Mouse (Mus musculus) midbrain, postnatal 0 days (tissue): ENCODE data around the gene Gm28635. TPM values are rescaled to one million over a fixed set of nuclear protein-coding genes. Genes with fewer than 3 reads are reported as not detected.

Experiments used
- ATAC-seq: fragments of 200-750 bp; cut with Nextera tagmentation; 2 replicates; pipeline ENCODE4 v1.8.0; 2017; ENCODE audit warnings: moderate number of reproducible peaks, mild to moderate bottlenecking, moderate TSS enrichment, moderate library complexity; ENCODE audit not compliant: low FRiP score
- DNase-seq: peaks from one replicate; pipeline ENCODE4 v3.0.0-alpha.2; 2015; ENCODE audit warnings: low spot score
- H3K27ac ChIP-seq: fragments of 300-500 bp; sonication (generic); 2 replicates; pipeline ENCODE4 v1.5.1; 2014; ENCODE audit warnings: low read depth, mild to moderate bottlenecking, low read length, mixed read lengths
- H3K27me3 ChIP-seq: fragments of 300-500 bp; sonication (generic); 2 replicates; pipeline ENCODE4 v1.6.1; 2014; ENCODE audit warnings: low read length, control low read depth, mixed read lengths; ENCODE audit not compliant: insufficient read depth
- H3K36me3 ChIP-seq: fragments of 300-500 bp; sonication (generic); 2 replicates; pipeline ENCODE4 v1.6.1; 2014; ENCODE audit warnings: low read length, control low read depth, mixed read lengths; ENCODE audit not compliant: insufficient read depth
- H3K4me1 ChIP-seq: fragments of 300-500 bp; sonication (generic); 2 replicates; pipeline ENCODE4 v1.6.1; 2014; ENCODE audit warnings: mild to moderate bottlenecking, control low read depth, antibody characterized with exemption, low read length, mixed read lengths; ENCODE audit not compliant: insufficient read depth
- H3K4me2 ChIP-seq: fragments of 300-500 bp; sonication (generic); 2 replicates; pipeline ENCODE4 v1.6.1; 2014; ENCODE audit warnings: low read depth, mild to moderate bottlenecking, low read length, mixed read lengths; ENCODE audit not compliant: poor library complexity, severe bottlenecking
- H3K4me3 ChIP-seq: fragments of 300-500 bp; sonication (generic); 2 replicates; pipeline ENCODE4 v1.5.1; 2014; ENCODE audit warnings: low read depth, mild to moderate bottlenecking, low read length, moderate library complexity
- H3K9ac ChIP-seq: fragments of 300-500 bp; sonication (generic); replicated peaks from 2 replicates; pipeline ENCODE4 v1.6.1; 2014; ENCODE audit warnings: mild to moderate bottlenecking, low read length, moderate library complexity, mixed read lengths; ENCODE audit not compliant: poor library complexity, severe bottlenecking
- H3K9me3 ChIP-seq: fragments of 300-500 bp; sonication (generic); 2 replicates; pipeline ENCODE4 v1.6.1; 2016; ENCODE audit warnings: low read length, control low read depth
- CTCF ChIP-seq: IDR thresholded peaks from 2 replicates; pipeline ENCODE4 v1.5.1; 2016; ENCODE audit warnings: antibody characterized with exemption, mild to moderate bottlenecking
- WGBS: fragments of 180-500 bp; shearing (Covaris S2); extraction: QIAGEN DNeasy Blood & Tissue Kit; methylation state at CpG from one replicate; pipeline ENCODE4 v1.1.7; 2014; 5-methylcytosine and 5-hydroxymethylcytosine counted together
- polyA plus RNA-seq: library from polyadenylated mRNA; unstranded; fragments of >200 nt; fragmentation: Nextera tagmentation; extraction: Ambion mirVana; gene quantifications from 2 replicates; pipeline ENCODE4 v1.2.1, GENCODE M21; 2015
- total RNA-seq: library from RNA; depleted of rRNA; stranded (reverse); fragments of >200 nt; gene quantifications from 2 replicates; pipeline ENCODE4 v1.2.3, GENCODE M21; 2014

The Gm28635 gene
- total and polyA plus RNA-seq, 2 experiments from 2014 or later: not detected

DNA sequence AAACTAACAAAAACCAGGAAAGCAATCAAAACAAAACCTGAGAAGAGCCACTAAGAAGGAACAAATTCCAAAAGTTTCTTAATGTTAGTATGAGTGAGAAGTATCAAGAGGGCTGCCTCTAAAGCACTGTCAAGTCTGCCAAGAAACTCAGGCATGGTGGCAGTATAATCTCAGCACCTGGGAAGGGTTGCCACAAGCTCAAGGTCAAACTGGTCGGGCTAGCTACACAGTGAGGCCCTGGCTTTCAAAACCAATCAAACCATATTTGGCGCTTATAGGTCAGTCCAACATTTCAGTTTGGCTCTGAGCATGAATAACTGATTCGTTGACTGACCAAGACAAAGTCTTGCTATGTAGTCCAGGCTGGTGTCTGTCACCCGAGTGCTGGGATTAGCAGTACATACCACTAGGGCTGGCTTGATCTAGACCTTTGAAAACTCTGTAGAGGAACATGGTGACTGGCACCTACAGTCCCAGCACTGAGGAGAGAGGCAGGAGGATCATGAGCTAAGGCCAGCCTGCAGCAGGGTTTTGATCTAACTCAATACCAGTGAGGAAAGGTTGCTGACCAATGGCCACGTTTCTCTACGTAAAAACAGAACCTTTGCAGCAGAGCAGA is 78.5 kb downstream of the Gm28635 start:
- H3K4me3 ChIP-seq: no peak overlapping the region
- H3K4me2 ChIP-seq: no peak overlapping the region
- ATAC-seq (no peak), DNase-seq (no peak)
- no peaks in the 10 kb centered on the region for H3K27me3 ChIP-seq
- H3K9ac ChIP-seq: no peak overlapping the region
- WGBS: 92% methylated on average over 6 of the region's 6 CpGs
- H3K27ac ChIP-seq: no peak overlapping the region
- no peaks in the 10 kb centered on the region for H3K4me1 ChIP-seq
- H3K36me3 ChIP-seq: peaks cover 31% of the 10 kb centered on the region
- H3K9me3 ChIP-seq: no peaks in the 10 kb centered on the region
- no peak for TF ChIP-seq CTCF

DNA sequence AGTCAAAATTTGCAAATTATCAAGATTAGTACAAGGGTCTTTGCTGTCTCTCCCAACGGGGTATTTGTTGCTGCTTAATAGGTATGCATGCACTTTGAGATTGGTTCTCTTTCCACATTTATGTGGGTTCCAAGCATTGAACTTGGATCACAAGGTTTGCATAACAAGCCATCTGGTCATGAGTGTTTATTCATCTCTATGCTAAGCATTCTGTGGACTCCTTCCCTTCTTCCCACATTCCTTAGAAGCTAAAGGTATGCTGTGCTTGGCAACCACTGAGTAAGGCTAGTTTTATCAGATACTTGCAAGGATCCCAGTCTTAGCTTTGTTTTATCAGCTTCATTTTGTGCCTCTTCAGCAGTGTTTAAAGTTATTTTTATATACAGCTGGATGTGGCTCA is 80.7 kb downstream of the Gm28635 start:
- ATAC-seq (no peak), DNase-seq (no peak)
- Histone ChIP-seq H3K9ac (no peak overlapping the region), H3K27ac (no peak overlapping the region), H3K36me3 (peaks cover 18% of the 10 kb centered on the region), H3K4me3 (no peak overlapping the region), H3K4me2 (no peak overlapping the region), H3K9me3 (no peaks in the 10 kb centered on the region), H3K27me3 (no peaks in the 10 kb centered on the region), H3K4me1 (no peaks in the 10 kb centered on the region)
- 100% methylated on average over 1 of the region's 1 CpGs for WGBS
- TF ChIP-seq CTCF: no peak

DNA sequence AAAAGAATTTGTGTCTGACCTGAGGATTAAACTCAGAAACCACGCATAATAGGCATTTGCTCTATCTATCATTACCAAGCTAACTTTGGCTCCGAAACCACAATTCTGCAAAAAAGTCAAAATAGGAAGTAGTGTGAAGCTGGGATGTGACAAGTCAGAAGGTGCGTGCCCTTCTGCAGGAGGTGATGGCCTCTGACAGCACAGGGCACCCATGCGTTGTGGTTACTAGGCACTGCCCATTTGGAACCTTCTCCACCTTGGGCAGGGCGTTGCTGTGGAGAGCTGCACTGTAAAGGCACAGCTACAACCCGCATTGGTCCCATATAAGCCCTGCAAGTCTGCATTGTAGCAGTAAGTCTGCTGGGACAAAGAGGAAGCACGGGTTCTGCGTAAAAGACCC is 85.0 kb downstream of the Gm28635 start:
- no peak overlapping the region for H3K27ac ChIP-seq
- no peak for DNase-seq
- no peak overlapping the region for H3K9ac ChIP-seq
- WGBS: 95% methylated on average over 8 of the region's 8 CpGs
- ATAC-seq: no peak
- H3K4me3 ChIP-seq: no peak overlapping the region
- 0 out of 2 replicates have a peak, but pooled peaks cover 7% of the 10 kb centered on the region for H3K36me3 ChIP-seq
- no peak overlapping the region for H3K4me2 ChIP-seq
- no peaks in the 10 kb centered on the region for H3K27me3 ChIP-seq
- H3K4me1 ChIP-seq: no peaks in the 10 kb centered on the region
- no peaks in the 10 kb centered on the region for H3K9me3 ChIP-seq
- TF ChIP-seq CTCF: no peak

DNA sequence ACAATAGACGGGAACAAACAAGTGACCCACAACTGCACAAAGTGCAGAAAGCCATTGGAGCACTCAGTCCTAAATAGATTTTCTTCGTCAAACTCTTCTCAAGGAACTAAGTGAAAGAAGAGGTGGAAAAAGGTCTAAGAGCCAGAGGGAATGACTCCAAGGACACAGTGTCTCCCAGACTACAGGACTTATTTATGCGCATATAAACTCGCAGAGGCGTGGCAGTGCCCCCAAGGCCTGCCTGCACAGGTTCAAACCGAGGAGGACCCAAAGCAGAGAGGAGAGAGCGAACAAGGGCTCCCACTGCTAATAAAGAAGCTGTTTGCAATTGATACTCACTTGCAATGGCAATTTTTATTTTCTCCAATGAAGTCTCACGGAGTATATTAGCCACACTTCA is 92.1 kb downstream of the Gm28635 start:
- DNase-seq (no peak), ATAC-seq (no peak)
- Histone ChIP-seq H3K4me1 (no peaks in the 10 kb centered on the region), H3K36me3 (no peaks in the 10 kb centered on the region), H3K4me3 (no peak overlapping the region), H3K9ac (no peak overlapping the region), H3K9me3 (no peaks in the 10 kb centered on the region), H3K27ac (no peak overlapping the region), H3K27me3 (no peaks in the 10 kb centered on the region), H3K4me2 (no peak overlapping the region)
- TF ChIP-seq CTCF: no peak
- WGBS: 76% methylated on average over 8 of the region's 8 CpGs

DNA sequence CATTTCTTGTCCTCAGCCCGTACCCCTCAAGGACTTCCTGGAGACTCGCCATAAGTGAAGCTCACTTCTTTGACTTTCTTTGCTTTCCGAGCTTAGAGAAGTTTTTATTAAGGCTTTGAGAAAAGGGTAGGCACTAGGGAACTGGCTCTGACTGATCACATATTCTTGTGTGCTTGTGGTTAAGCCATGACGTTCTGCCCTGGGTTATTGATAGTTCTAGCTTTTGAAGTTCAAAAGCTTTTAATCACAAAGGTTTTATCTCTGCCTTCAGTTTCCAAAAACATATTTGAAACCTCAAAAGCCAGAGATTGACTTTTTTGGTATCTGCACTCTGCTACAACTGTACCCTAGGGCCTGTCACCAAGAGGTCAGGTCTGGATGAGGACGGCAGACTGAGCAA is 95.6 kb downstream of the Gm28635 start:
- Histone ChIP-seq H3K4me2 (no peak overlapping the region), H3K9ac (no peak overlapping the region), H3K4me3 (no peak overlapping the region), H3K27me3 (no peaks in the 10 kb centered on the region), H3K9me3 (no peaks in the 10 kb centered on the region), H3K36me3 (0 out of 2 replicates have a peak, but pooled peaks cover 3% of the 10 kb centered on the region), H3K4me1 (no peaks in the 10 kb centered on the region), H3K27ac (no peak overlapping the region)
- ATAC-seq (no peak), DNase-seq (no peak)
- TF ChIP-seq CTCF: no peak
- WGBS: 72% methylated on average over 5 of the region's 5 CpGs

DNA sequence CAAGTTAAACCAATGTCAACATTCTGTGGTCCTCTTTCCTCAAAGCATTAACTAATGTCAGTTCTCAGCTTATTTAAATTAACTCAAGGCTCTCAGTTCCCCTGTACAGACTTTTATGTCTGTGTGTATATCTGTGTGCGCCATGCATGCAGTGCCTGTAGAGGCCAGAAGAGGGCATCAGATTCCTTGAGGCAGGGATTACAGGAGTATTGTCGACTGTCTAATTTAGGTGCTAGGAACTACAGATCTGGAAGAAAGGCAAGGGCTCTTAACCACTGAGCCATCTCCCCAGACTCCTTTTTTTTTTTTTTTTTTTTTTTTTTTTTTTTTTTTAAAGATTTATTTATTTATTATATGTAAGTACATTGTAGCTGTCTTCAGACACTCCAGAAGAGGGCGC is 96.6 kb downstream of the Gm28635 start:
- DNase-seq (no peak), ATAC-seq (no peak)
- 92% methylated on average over 2 of the region's 3 CpGs for WGBS
- peak; percentile 42 for TF ChIP-seq CTCF
- no peaks in the 10 kb centered on the region for H3K9me3 ChIP-seq
- H3K4me3 ChIP-seq: no peak overlapping the region
- H3K27me3 ChIP-seq: no peaks in the 10 kb centered on the region
- H3K4me2 ChIP-seq: no peak overlapping the region
- no peaks in the 10 kb centered on the region for H3K4me1 ChIP-seq
- H3K36me3 ChIP-seq: 0 out of 2 replicates have a peak, but pooled peaks cover 3% of the 10 kb centered on the region
- H3K9ac ChIP-seq: no peak overlapping the region
- H3K27ac ChIP-seq: no peak overlapping the region
